Mouse (Mus musculus): ENCODE data around the gene Ndufv2.

- no peak for TF ChIP-seq CTCF (IDR thresholded peaks at IDR 0.05; ENCODE audit: low read depth, low read length)
- TF ChIP-seq POLR2A (IDR thresholded peaks at IDR 0.05; ENCODE audit: borderline replicate concordance, low read depth, low read length): no peak
Measured at GRCm38 (mm10) chr17:66108198-66108597, 6.8 kb upstream of the Ndufv2 start.
